Mouse (Mus musculus): ENCODE data around the gene Serpina11. TPM values are rescaled to one million over a fixed set of nuclear protein-coding genes. Genes with fewer than 3 reads are reported as not detected.

Gene Serpina11
- total RNA-seq (2014; fragmentation: Nextera tagmentation) (not detected in 2 replicates), total RNA-seq (2017) (not detected in 2 replicates), polyA plus RNA-seq (2012) (not detected in 2 replicates)

DNA sequence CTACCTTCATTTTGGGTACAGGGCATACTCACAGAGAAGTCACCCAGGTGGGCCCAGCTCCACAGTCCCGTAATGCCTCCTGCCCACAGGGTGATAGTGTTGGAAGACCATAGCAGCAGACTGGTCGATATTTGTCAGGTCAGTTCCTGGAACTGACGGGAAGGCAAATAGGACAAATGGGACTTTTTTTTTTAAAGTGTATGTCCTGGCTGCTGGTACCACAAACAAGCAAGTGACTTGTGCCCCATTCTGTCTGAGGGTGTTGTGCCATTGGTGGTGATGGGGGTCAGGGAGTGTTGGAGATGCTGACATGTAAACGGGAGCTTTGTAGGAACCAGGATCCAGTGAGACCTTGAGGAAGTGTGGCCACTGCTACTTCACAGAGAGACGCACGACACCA lies at the start of gene Serpina11:
Serpina11 (minus strand) TSS at position 101 of the 400 bp plus-strand sequence.
- ATAC-seq (ENCODE audit: extremely low read depth, insufficient number of reproducible peaks, low FRiP score, poor library complexity, severe bottlenecking) = no peak
- Histone ChIP-seq H3K9me3 (replicated peaks) (peaks cover 79% of the 10 kb centered on the region), H3K4me1 (ENCODE audit: insufficient read depth, low read depth, low read length) (no peaks in the 10 kb centered on the region), H3K36me3 (replicated peaks) (no peaks in the 10 kb centered on the region), H3K27me3 (ENCODE audit: insufficient read depth, low read length) (no peaks in the 10 kb centered on the region), H3K4me3 (ENCODE audit: low read depth, low read length) (no peak within 1 kb of the TSS)
- TF ChIP-seq GATA1 (IDR thresholded peaks at IDR 0.05; ENCODE audit: borderline replicate concordance, low read length) (no peak), CTCF (IDR thresholded peaks at IDR 0.05; ENCODE audit: low read depth, low read length) (no peak)
- DNase-seq (ENCODE audit: low spot score) = no peak

DNA sequence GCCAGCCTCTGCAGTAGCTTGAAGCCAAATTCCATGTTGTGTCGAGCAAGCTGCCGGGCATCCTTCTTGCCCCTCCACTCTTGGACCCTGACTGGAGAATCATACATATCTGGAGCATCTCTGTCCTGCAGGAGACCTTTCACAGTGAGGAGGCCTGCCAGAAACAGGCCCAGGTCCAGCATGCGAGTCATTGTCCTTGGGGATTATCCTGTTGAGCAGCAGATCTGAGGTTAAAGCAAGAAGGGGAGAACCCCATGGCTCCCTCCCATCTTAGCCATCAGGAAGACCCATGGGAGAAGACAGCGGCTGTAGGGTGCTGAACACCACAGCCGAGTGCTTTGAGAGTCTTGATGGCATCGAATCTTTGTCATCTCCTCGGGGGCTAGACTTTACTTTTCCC lies 48.4 kb upstream of the Serpina11 start:
- no peaks in the 10 kb centered on the region for H3K27me3 ChIP-seq (ENCODE audit: insufficient read depth, low read length)
- H3K9me3 ChIP-seq (replicated peaks) = peaks cover 86% of the 10 kb centered on the region
- no peaks in the 10 kb centered on the region for H3K4me1 ChIP-seq (ENCODE audit: insufficient read depth, low read depth, low read length)
- no peak for ATAC-seq (ENCODE audit: extremely low read depth, insufficient number of reproducible peaks, low FRiP score, poor library complexity, severe bottlenecking)
- no peaks in the 10 kb centered on the region for H3K36me3 ChIP-seq (replicated peaks)
- DNase-seq (ENCODE audit: low spot score) = no peak
- no peak overlapping the region for H3K4me3 ChIP-seq (ENCODE audit: low read depth, low read length)
- TF ChIP-seq TAL1 (conservative IDR thresholded peaks at IDR 0.05; ENCODE audit: low read depth, low read length) = no peak
- TF ChIP-seq CTCF (IDR thresholded peaks at IDR 0.05; ENCODE audit: low read depth, low read length) = no peak
- TF ChIP-seq POLR2AphosphoS5 (IDR thresholded peaks at IDR 0.05; ENCODE audit: insufficient replicate concordance, low read depth, low read length) = no peak
- no peak for TF ChIP-seq GATA2 (IDR thresholded peaks at IDR 0.05; ENCODE audit: borderline replicate concordance, low read depth, low read length)
- no peak for TF ChIP-seq GATA1 (IDR thresholded peaks at IDR 0.05; ENCODE audit: borderline replicate concordance, low read length)

DNA sequence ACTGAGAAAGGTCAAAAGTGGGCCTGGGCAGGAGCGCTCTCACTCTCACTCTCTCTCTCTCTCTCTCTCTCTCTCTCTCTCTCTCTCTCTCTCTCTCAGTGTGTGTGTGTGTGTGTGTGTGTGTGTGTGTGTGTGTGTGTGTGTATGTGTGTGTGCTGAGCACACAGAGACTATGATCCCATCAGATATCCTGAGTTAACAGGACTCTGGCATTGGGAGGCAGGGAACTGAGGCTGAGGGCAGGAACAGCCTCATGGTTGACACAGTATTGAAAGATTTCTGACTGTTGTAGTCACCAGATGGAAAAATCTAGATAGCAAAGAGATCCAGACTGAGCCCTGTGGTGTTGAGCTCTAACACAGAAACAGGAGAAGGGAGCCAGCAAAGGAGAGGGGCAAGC lies 44.0 kb upstream of the Serpina11 start:
- Histone ChIP-seq H3K4me1 (ENCODE audit: insufficient read depth, low read depth, low read length) (no peaks in the 10 kb centered on the region), H3K4me3 (ENCODE audit: low read depth, low read length) (no peak overlapping the region), H3K9me3 (replicated peaks) (peaks cover 92% of the 10 kb centered on the region), H3K27me3 (ENCODE audit: insufficient read depth, low read length) (no peaks in the 10 kb centered on the region), H3K36me3 (replicated peaks) (no peaks in the 10 kb centered on the region)
- ATAC-seq (ENCODE audit: extremely low read depth, insufficient number of reproducible peaks, low FRiP score, poor library complexity, severe bottlenecking) (no peak), DNase-seq (ENCODE audit: low spot score) (no peak)
- no peak for TF ChIP-seq TAL1 (conservative IDR thresholded peaks at IDR 0.05; ENCODE audit: low read depth, low read length)
- TF ChIP-seq GATA2 (IDR thresholded peaks at IDR 0.05; ENCODE audit: borderline replicate concordance, low read depth, low read length) = no peak
- no peak for TF ChIP-seq GATA1 (IDR thresholded peaks at IDR 0.05; ENCODE audit: borderline replicate concordance, low read length)
- no peak for TF ChIP-seq CTCF (IDR thresholded peaks at IDR 0.05; ENCODE audit: low read depth, low read length)
- TF ChIP-seq POLR2AphosphoS5 (IDR thresholded peaks at IDR 0.05; ENCODE audit: insufficient replicate concordance, low read depth, low read length) = no peak

DNA sequence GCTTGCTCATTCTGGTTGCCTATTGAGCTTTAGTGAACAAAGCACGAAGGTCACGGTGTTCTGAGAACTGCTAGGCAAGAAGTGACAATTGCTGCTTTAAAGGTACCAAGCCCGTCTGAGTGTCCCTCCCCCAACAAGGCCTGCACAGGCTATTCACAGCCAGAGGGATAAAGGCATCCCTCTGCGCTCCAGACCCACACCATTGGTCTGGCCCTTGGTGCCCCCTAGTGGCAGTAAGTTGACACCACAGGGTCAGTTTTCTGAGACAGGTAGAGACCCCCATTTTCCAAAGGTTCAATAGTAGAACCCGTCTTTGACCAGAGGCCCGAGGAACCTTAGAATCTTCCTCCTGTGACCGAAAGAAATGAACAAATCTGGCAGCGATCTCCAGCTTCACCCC lies 40.2 kb upstream of the Serpina11 start:
- H3K36me3 ChIP-seq (replicated peaks) = no peaks in the 10 kb centered on the region
- H3K9me3 ChIP-seq (replicated peaks) = peaks cover 81% of the 10 kb centered on the region
- H3K4me1 ChIP-seq (ENCODE audit: insufficient read depth, low read depth, low read length) = no peaks in the 10 kb centered on the region
- H3K4me3 ChIP-seq (ENCODE audit: low read depth, low read length) = no peak overlapping the region
- H3K27me3 ChIP-seq (ENCODE audit: insufficient read depth, low read length) = no peaks in the 10 kb centered on the region
- no peak for TF ChIP-seq POLR2AphosphoS5 (IDR thresholded peaks at IDR 0.05; ENCODE audit: insufficient replicate concordance, low read depth, low read length)
- TF ChIP-seq GATA1 (IDR thresholded peaks at IDR 0.05; ENCODE audit: borderline replicate concordance, low read length) = no peak
- no peak for TF ChIP-seq GATA2 (IDR thresholded peaks at IDR 0.05; ENCODE audit: borderline replicate concordance, low read depth, low read length)
- TF ChIP-seq TAL1 (conservative IDR thresholded peaks at IDR 0.05; ENCODE audit: low read depth, low read length) = no peak
- TF ChIP-seq CTCF (IDR thresholded peaks at IDR 0.05; ENCODE audit: low read depth, low read length) = no peak
- DNase-seq (ENCODE audit: low spot score) (no peak), ATAC-seq (ENCODE audit: extremely low read depth, insufficient number of reproducible peaks, low FRiP score, poor library complexity, severe bottlenecking) (no peak; the same call in 1 of the 2 replicates)

DNA sequence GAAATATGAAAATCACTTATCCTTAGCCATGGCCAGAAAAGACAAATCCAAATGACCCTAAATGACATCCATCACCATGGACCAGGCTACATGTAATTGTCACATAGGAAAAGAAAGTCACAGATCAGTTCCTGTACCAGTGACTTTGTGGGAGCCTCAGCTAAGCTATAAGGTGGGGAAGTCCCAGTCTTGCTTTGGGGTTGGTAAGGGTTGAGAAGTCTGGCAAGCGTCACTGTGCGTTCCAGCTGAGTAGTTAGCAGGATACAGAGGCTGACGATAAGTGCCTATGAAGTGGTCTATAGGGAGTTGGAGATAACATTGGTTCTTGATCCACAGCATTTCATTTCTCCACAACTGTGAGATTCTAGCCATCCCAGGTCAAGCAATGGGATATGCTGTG lies 25.5 kb upstream of the Serpina11 start:
- ATAC-seq (ENCODE audit: extremely low read depth, insufficient number of reproducible peaks, low FRiP score, poor library complexity, severe bottlenecking) = no peak
- Histone ChIP-seq H3K4me3 (ENCODE audit: low read depth, low read length) (no peak overlapping the region), H3K9me3 (replicated peaks) (peaks cover 66% of the 10 kb centered on the region), H3K36me3 (replicated peaks) (no peaks in the 10 kb centered on the region), H3K4me1 (ENCODE audit: insufficient read depth, low read depth, low read length) (no peaks in the 10 kb centered on the region), H3K27me3 (ENCODE audit: insufficient read depth, low read length) (no peaks in the 10 kb centered on the region)
- no peak for DNase-seq (ENCODE audit: low spot score)
- TF ChIP-seq POLR2AphosphoS5 (IDR thresholded peaks at IDR 0.05; ENCODE audit: insufficient replicate concordance, low read depth, low read length) (no peak), GATA2 (IDR thresholded peaks at IDR 0.05; ENCODE audit: borderline replicate concordance, low read depth, low read length) (no peak), CTCF (IDR thresholded peaks at IDR 0.05; ENCODE audit: low read depth, low read length) (no peak), GATA1 (IDR thresholded peaks at IDR 0.05; ENCODE audit: borderline replicate concordance, low read length) (no peak), TAL1 (conservative IDR thresholded peaks at IDR 0.05; ENCODE audit: low read depth, low read length) (no peak)

DNA sequence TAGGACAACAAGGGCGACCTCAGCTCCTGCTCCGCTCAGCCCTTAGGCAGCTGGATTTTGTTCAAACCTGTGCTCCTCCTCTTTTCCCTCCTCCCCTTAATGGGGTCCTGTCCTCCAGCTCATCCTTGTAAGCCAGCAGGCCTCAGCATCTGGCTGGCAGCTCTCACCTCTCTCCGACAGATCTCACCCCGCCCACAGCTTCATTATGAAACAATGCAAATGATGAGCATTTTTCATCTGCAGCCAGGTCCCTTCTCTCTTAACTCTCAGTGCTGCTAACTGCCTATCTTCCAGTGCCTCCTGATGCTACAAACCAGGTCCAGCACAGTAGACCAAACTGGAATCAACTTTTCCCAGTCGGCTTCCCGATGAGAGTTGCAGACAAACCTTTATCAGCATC lies 23.9 kb upstream of the Serpina11 start, which contains the start of gene Serpina9:
Serpina9 (minus strand) TSS at position 136 of the 400 bp plus-strand sequence.
- ATAC-seq (ENCODE audit: extremely low read depth, insufficient number of reproducible peaks, low FRiP score, poor library complexity, severe bottlenecking) (no peak), DNase-seq (ENCODE audit: low spot score) (no peak)
- Histone ChIP-seq H3K36me3 (replicated peaks) (no peaks in the 10 kb centered on the region), H3K4me3 (ENCODE audit: low read depth, low read length) (no peak within 1 kb of the TSS), H3K27me3 (ENCODE audit: insufficient read depth, low read length) (no peaks in the 10 kb centered on the region), H3K4me1 (ENCODE audit: insufficient read depth, low read depth, low read length) (no peaks in the 10 kb centered on the region), H3K9me3 (replicated peaks) (peaks cover 71% of the 10 kb centered on the region)
- TF ChIP-seq CTCF (IDR thresholded peaks at IDR 0.05; ENCODE audit: low read depth, low read length) (no peak), GATA2 (IDR thresholded peaks at IDR 0.05; ENCODE audit: borderline replicate concordance, low read depth, low read length) (no peak), GATA1 (IDR thresholded peaks at IDR 0.05; ENCODE audit: borderline replicate concordance, low read length) (no peak), TAL1 (conservative IDR thresholded peaks at IDR 0.05; ENCODE audit: low read depth, low read length) (no peak), POLR2AphosphoS5 (IDR thresholded peaks at IDR 0.05; ENCODE audit: insufficient replicate concordance, low read depth, low read length) (no peak)

Data from G1E (cell line).